Mouse (Mus musculus) MN1 (cell line): ENCODE measurements around the gene Rbms3.
A peak's percentile ranks its signal among the peaks of the same experiment; 100 is the strongest.

Source experiments
- DNase-seq: peaks from one replicate; pipeline ENCODE4 v3.0.0-alpha.2; 2016; ENCODE audit warnings: low spot score

Rbms3 gene

DNA sequence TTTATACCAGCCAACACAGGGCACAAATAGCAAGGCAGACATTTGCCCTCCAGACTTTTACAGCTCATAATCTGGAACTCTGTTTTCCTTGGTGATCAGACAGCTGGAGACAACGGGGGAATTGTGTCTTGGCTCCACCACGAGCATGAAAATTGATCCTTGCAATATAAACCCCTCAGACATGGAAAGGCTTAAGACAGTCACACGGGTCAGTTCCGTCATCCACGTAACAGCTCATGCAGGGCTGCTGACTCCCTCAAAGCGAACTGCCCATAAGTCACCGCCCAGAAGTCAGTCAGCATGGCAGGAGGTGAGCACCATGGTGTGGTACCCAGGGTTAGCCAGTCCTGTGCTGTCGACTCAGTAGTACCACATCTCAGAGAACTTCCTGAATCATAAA is 794.8 kb downstream of the Rbms3 start:
- DNase-seq = no peak

DNA sequence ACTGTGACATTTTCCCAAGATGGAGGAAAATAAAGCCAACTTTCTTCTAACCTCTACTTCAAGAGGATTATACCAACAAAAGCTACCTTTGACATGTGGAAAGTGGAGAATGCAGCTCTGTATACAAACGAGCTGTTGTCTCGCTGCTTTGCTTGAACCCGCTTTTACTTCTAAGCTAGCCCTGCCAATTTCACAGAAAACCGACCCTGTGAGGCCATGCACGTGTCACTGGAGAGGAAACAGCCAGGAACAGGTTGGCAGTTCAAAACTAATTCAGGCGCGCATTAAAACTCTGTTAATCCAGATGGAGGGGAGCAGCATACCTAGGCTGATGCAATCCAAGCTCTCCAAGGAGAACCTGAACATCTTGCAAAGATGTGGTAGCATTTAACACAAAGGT is 796.0 kb downstream of the Rbms3 start:
- DNase-seq = no peak

DNA sequence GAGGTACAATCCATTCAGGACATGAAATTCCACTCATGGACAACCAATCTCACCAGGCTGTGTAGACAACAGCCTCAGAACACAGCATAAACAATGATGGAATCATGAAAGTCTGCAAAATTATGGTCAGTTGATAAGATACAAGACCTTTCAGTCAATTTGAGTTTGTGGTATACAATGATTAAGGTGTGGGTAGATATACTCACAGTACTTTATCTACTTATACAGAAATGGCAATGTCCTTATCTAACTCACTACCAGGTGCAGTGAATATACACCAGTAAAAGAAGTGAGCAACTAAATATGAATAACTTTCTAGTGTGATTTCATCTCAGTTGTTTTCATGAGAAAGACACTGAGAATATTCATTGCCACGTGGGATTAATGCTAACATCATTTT is 796.9 kb downstream of the Rbms3 start:
- DNase-seq = no peak

DNA sequence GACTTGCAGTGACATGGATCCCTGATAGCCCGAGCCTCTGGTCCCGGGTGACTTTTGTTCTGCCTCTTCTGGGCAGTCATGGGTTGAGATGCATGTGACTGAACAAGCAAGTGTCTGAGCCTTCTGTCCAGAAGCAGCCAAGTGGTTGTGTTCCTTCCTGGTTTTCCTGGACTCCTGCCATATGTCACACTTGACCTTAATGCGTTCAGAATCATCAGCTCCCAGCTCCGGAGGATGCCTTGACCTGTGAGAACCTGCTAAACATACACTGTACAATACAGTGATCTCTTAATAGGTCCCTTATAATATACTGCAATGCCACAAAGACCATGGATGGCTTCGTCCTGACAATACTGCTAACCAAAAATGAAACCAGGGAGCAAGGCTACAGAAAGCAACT is 798.3 kb downstream of the Rbms3 start:
- no peak for DNase-seq

DNA sequence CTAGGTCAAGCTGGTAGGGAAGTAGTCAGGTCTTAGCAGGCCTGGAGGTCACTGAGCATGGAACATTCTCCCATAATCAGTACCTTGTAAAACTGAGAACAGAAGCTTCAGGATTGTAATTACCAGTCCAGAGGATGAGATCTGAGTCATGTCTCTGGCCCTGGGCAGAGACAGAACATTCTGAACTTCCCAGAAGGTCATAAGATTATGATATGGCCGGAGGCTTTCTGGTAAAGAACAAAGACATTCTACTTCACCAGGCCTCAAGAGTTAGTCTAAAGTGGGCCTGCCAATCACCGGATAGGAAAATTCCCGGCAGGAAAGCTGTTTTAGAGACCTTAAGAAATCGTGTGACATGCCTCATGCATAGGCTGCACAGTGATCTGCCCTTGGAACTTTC is 799.8 kb downstream of the Rbms3 start:
- no peak for DNase-seq

DNA sequence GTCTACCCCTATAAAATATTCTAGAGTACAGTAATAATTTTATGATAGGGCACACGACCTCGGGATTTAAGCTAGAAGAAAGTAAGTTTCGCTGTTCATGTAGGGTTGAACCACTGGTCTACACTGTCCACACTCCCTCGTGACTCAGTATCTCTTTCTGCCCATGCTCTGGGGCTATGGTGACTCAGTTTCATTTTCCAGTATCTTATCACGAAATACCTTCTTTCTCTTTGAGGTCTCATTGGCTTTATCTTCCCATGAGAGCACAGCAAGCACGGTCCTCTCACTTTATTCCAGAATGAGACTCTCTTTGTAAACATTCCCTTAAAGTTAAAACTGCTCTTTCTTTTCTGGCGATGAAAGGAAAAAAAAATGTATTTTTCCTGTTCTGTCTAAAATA is 808.1 kb downstream of the Rbms3 start:
- no peak for DNase-seq

DNA sequence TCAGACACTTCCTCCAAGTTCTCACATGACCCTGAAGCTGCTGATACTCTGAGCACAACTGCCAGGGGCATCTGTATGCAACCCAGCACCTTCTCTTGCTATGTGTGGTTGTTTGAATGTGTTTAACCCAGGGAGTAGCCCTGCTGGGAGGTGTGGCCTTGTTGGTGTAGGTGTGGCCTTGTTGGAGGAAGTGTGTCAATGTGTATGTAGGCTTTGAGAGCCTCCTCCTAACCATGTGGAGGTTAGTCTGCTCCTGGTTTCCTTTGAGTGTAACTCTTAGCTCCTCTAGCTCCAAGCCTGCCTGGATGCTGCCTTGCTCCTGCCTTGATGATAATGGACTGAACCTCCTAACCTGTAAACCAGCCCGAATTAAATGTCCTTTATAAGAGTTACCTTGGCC is 812.5 kb downstream of the Rbms3 start:
- no peak for DNase-seq

DNA sequence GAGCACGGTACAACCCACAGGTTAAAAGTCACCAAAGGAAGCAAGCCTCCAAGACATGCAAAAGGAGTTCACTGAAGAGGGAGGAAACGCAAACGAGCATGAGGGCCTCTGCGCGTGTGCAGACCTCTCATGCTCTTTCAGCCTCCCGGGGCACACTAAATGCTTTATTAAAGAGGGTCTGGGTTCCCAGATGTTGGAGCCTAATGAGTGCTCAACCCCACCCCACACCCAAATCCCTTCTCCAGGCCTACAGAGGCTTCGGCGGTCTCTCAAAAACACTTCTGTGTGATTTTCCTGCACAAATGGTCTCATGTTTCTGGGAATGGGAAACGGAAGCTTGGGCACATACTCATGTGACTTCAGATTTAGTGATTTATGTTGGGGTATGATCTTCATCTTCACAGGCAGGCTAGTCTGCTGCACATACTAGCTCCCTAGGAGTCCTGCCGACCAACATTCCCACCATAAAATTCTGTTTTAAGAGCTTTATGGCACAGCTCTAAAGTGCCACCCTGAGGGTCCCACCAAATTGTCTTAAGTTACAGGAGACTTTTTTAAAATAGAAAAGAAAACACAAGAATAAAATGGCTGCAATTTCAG is 815.1 kb downstream of the Rbms3 start:
- DNase-seq = no peak

DNA sequence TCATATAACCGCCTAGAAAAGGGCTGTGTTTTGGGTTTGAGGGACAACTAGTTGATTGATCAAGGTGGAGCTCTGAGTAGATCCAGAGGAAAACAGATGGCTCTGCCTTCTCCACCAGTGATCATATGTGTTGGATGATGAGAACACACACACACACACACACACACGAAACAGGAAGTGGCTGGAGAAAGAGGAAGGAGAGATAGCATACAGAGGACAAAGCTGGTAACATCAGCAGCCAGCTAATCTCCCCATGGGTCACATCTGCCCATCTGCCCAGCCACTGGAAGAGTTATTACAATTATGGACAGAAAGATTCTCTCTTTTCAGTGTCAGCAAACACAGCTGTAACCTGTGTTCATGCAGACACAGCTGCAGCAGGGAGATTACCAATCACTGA is 816.3 kb downstream of the Rbms3 start:
- DNase-seq = peak; percentile 12

DNA sequence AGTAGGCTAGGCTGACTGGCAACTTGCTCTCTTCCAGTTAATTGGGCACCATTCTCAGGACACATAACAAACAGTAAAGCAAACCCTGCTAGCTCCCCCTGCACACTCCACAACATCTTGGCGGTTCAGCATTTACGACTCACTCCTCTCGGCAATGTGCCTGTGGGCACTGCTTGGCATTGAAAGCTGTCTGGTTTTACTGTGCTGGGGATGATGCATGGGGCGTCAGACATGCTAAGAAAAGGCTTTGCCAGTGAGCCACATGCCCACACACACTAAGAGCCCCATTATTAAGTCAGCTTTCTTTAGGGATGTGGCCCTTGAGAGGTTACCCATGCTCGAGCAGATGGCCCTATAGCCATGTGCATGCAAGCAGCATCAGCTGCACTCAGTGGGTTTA is 820.5 kb downstream of the Rbms3 start:
- DNase-seq = no peak

DNA sequence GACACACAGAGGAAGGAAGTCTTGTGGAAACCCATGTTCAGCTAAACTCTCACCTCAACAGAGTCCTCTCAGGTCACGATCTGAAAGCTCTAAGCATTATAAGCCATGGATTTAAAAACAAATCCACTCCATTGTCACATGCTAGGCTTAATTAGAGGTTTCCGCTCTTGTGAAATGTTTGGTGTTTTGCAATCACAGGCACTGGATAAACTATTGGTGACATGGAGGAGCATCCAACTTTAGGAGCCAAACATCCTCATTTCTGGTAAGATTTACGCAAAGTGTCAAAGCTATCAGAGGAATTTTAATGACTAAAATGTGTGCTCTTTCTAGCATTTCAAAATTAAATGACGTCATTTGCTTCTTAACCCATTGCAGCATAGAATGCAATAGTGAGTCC is 821.3 kb downstream of the Rbms3 start:
- DNase-seq = no peak

DNA sequence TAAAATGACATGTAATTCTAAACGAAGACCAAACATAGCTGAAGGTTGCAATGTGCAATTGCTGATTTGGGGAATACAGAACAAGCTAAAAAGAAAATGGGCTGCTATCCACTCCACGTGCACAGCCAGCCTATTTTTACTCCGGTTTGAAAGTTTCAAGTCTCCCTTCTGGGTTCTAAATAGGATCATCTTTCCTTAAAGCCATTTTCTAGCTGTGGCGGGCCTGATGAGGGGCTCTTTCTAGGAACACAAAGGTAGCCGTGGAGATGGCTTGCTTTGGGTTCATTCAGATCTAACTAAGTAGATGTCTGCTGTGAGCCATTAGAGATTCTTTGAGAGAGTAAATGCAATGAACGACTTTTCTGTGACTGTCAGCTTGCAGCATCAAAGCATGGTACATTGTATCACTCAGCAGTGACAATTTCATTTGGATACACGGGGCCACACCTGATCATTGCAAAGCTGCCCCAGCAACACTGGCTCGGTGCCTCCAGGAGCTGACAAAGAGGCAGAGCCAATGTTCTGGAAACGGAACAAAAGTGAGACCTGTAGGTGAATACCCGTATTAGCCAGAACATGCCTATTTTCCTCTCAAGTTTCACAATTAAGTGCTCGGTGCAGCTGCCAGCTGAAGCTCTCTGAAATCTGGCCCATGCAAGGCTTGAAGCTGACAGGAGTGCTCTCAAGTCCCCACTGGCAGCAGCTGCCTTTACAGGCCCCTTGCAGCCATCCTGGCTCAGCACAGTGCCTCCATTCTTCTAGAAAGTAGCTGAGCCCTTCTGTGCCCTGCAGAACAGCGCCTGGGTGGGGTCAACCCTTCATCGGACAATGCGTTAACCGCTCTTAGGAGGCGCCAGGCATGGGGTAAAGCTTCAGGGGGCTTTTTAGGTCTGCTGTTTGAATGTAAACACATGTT is 822.3 kb downstream of the Rbms3 start:
- DNase-seq = no peak

DNA sequence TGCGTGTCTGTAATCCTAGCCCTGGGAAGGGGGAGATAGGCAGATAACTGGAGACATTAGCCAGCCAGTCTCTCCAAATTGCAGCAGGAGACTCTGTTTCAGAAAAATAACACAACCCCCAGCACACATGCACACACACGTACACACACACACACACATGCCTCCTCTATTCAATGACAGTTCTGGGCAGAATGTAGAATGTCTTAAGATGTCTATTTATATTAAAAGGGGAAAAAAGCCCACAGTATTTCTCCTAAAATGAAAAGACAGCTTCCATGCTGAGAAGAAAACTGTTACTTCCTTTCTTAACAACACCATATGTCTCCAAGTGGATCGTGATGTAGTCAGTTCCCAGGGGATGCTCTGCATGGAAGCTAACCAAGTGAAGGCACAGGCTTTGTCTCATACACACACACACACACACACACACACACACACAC is 826.4 kb downstream of the Rbms3 start:
- DNase-seq = peak; percentile 38

DNA sequence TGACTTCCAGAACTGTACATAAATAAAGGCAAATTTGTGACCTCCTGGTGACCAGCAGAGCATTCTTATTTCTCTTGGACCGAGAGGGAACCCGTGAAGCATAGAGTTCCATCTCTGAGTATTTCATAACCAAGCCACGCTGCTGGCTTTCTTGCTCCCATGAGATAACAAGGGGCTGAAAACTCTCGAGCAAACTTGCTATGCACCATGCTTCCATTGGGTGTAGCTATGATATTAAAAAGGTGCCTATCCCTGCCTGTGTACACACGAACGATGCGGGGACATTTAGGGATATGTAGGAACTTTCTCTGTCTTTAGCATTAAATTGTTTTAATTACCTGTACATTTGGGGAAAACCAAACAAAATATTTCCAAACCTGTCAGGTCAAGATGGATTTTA is 827.1 kb downstream of the Rbms3 start:
- DNase-seq = no peak

DNA sequence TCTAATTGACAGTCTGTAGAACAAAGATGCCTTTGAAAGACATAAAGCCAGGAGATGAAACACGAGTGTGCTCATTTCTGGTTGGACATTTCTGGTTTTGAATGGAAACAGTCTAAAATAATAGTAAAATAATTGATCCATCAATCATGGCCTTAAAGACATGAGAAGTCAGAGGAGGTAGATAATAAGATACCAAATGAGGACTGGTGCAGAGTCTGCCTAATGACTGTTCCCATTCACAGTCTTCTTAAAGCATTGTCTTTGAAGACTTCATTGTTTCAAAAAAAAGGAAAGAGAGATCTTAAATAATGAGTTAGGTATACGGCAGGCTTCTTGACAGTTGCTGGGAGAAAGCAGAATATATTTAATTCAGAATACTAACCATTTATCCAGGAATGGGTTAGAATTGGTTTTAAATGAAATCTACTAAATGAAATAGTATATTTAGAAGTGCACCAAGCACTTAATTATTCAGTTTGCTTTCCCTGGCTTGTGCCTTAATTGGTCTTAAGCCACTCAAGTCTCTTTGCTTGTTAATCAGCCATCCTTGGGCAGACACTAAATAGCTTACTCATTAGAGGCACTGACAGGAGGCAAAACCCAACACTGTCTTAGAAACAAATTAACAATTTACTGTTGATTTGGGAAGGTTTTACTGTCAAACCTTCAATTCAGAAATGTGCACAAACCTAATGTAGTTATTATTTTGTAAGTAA is 834.3 kb downstream of the Rbms3 start:
- DNase-seq = no peak

DNA sequence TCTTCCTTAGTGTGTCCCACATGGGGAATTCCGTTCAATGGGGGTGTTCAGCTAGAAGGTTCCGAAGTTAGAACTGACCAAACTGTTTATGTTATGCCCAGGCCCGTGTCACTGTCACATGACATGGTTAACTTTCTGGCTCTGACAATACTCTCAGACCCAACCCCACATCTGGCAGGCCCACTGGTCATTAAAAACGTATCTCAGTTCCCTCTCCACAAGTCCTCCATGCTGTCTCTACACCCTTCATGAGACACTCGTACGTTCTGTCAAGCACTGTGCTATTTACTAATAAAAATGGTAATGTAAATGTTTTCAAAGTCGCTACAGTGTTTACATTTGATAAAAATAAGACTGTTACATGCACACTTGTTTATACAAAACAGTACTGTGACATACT is 837.9 kb downstream of the Rbms3 start:
- no peak for DNase-seq

DNA sequence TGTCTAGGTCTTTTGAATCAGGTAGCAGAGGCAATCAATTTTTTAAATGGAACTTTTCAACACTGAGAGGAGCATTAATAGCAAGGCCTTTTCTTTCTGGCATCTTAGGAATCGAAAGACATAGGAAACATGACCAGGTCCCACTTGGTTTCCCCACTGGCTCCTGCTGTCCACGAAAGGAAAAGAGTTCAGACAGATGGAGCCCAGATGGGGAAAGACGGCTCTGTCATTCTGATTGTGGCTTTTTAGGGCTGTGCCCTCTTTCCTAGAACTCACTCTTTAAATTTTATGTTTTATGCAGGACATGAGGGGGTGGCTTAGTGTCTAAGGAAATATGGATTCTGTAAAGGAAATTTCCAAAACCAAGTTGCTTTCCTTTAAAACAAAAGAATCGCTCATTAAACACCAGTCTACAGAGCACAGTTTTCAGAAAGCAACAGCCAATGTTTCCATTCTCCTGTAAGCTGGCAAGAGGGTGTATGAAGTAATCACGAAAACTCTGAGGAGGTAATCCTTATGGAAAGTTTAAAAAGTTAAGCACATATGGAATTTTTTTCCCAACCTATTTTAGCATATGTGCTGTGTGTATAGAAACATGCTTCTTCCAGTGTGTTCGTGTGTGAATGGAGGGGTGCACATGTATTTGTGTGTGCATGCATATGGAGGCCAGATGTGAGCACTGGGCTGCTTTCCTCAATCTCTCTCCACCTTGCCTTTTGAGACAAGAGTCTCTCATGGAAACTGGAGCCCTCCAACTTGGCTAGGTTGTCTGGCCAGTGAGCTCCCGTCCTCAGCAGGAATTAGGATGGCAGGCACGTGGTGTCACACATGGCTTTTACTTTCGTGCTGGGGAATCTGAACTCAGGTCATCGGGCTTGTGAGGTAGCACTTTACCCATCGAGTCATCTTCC is 843.3 kb downstream of the Rbms3 start:
- no peak for DNase-seq

DNA sequence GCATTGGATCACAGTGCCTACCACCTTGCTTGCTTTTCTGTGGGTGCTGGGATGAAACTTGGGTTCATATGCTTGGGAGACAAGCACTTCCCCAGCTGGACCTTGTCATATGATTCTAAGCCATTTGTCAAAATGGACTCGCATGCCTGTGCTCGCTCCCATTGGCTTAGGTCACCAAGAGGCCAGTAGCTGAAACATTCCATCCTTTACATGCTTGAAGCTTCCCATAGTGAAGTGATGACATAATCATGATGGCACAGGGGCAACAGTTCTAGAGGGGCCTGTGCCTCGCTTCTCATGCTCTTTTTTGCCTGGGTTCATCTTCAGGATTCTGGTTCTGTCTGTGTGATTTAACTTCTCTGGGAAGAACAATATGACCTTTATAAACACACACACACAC is 857.9 kb downstream of the Rbms3 start:
- no peak for DNase-seq

DNA sequence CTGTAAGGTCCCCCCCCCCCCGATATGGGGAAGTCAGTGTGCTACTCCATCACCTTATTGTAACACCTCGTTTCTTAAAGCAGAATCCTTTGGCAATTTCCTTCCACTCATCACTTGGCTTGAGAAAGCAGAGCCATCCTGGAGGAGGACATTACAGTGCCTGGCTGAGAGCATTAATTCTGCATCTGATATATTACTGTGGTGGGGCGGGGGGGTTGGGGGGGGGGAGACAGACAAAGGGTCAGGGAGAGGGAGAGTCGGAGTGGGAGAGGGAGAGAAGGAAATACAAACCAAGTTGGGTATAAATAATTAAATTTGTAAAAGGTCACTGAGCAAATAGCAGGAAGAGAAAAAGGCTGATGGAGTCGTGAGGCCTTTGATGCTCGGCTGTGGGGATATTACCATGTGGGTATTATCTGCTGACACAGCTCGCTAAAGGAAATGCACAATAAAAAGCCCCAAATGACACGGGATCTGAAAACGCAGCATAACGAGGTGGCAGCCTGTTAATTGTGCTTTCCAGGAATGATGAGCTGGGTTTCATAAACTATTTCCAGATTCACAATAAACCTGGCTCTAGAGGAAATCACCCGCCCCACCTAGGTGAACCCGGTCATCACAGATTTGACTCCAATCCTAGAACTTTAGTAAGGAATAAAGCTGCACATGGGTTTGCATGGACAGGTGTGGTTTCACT is 860.2 kb downstream of the Rbms3 start:
- no peak for DNase-seq

DNA sequence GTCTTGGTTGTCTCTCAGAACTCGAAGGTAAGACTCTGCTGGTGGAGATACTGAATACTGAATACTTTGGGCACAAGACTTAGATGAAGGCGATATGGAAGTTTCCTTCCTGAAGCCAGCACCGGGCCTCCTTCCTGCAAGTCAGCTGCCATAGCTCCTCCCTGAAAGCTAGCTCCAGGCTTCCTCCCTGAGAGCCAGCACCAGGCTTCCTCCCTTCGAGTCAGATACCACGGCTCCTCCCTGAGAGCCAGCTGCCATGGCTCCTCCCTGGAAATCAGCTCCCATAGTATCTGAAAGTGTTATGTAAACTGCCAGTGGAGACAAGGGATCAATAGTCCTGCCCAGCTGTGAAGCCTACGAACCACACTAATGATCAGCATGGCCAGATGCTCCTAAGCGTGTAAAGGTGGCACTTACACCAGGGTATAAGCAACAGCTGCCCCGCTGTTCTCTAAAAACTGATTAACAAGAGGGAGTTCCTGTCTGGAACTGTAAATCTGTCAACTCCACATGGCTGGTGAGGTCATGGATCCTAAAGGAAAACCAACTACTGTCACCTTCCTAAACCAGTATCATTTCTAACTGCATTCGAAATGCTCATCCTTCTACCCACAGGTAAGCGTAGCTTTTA is 867.2 kb downstream of the Rbms3 start:
- peak; percentile 79 for DNase-seq
